Mouse (Mus musculus) brown adipose tissue, adult 24 weeks (tissue): Measurements from ENCODE around the gene B3gat3. TPM values are rescaled to one million over a fixed set of nuclear protein-coding genes. Genes with fewer than 3 reads are reported as not detected.
"Not testable (repeated sequence)": the region's sequence is repeated elsewhere in the genome, so short reads cannot be mapped to it uniquely, and the experiment has no call there.

Experiments used
- H3K27ac ChIP-seq: fragments of 200-500 bp; replicated peaks from 2 replicates; pipeline ENCODE4 v1.5.1; 2012; ENCODE audit warnings: low read depth, mild to moderate bottlenecking, low read length
- H3K4me1 ChIP-seq: fragments of 200-500 bp; 2 replicates; pipeline ENCODE4 v1.6.1; 2012; ENCODE audit warnings: low read length, mixed read lengths; ENCODE audit not compliant: control insufficient read depth, insufficient read depth, insufficient read length
- H3K4me3 ChIP-seq: fragments of 200-500 bp; 2 replicates; pipeline ENCODE4 v1.5.1; 2012; ENCODE audit warnings: low read depth, mild to moderate bottlenecking, low read length, moderate library complexity; ENCODE audit not compliant: insufficient read depth
- polyA plus RNA-seq: library from polyadenylated mRNA; stranded (reverse); fragments of >200 nt; gene quantifications from 2 replicates; pipeline ENCODE4 v1.2.4, GENCODE M21; 2012; ENCODE audit not compliant: missing spikeins, insufficient read depth, insufficient read length

B3gat3 gene
- polyA plus RNA-seq, 1 experiment: 30.2 TPM

GRCm38 (mm10) chr19:8945251-8945650 lies 25.1 kb downstream of the B3gat3 start:
- Histone ChIP-seq H3K4me3 (peak overlapping the region; percentile 56), H3K4me1 (0 out of 2 replicates have a peak, but pooled peaks cover 2% of the 10 kb centered on the region), H3K27ac (no peak overlapping the region)

- 0 out of 2 replicates have a peak, but pooled peaks cover 2% of the 10 kb centered on the region for H3K4me1 ChIP-seq
These were observed 26.8 kb downstream of the B3gat3 start for GRCm38 (mm10) chr19:8946929-8947328.

GRCm38 (mm10) chr19:8950190-8950589 lies 30.0 kb downstream of the B3gat3 start:
- no peak overlapping the region for H3K4me3 ChIP-seq
- no peak overlapping the region for H3K27ac ChIP-seq
- 0 out of 2 replicates have a peak, but pooled peaks cover 2% of the 10 kb centered on the region for H3K4me1 ChIP-seq

More at GRCm38 (mm10) chr19:8946929-8947328, 26.8 kb downstream of the B3gat3 start:
- Histone ChIP-seq H3K4me3 (no peak overlapping the region), H3K27ac (no peak overlapping the region)

GRCm38 (mm10) chr19:8952241-8952640 lies 32.1 kb downstream of the B3gat3 start:
- H3K4me3 ChIP-seq: no peak overlapping the region
- H3K27ac ChIP-seq: no peak overlapping the region
- H3K4me1 ChIP-seq: 0 out of 2 replicates have a peak, but pooled peaks cover 2% of the 10 kb centered on the region

- Histone ChIP-seq H3K4me3 (peak within 1 kb of the TSS; percentile 85), H3K4me1 (0 out of 2 replicates have a peak, but pooled peaks cover 2% of the 10 kb centered on the region), H3K27ac (peak within 1 kb of the TSS; percentile 86)
These were observed 33.2 kb downstream of the B3gat3 start, which contains the start of gene Tut1 for GRCm38 (mm10) chr19:8953135-8954039. TSS of gene Tut1 (plus strand) at chr19:8953847.

- H3K4me3 ChIP-seq: peak overlapping the region; percentile 85
- H3K4me1 ChIP-seq: 0 out of 2 replicates have a peak, but pooled peaks cover 2% of the 10 kb centered on the region
- peak overlapping the region; percentile 86 for H3K27ac ChIP-seq
These were observed 34.0 kb downstream of the B3gat3 start for GRCm38 (mm10) chr19:8954171-8954570.

GRCm38 (mm10) chr19:8962256-8962655 lies 42.1 kb downstream of the B3gat3 start:
- H3K27ac ChIP-seq: no peak overlapping the region
- no peaks in the 10 kb centered on the region for H3K4me1 ChIP-seq
- H3K4me3 ChIP-seq: no peak overlapping the region

GRCm38 (mm10) chr19:8965075-8965474 lies 44.9 kb downstream of the B3gat3 start:
- H3K4me1 ChIP-seq: no peaks in the 10 kb centered on the region
- no peak overlapping the region for H3K4me3 ChIP-seq
- H3K27ac ChIP-seq: no peak overlapping the region

- no peaks in the 10 kb centered on the region for H3K4me1 ChIP-seq
- H3K27ac ChIP-seq: peak overlapping the region; percentile 31; the same call in 1 of the 2 replicates
- H3K4me3 ChIP-seq: peak overlapping the region; percentile 21; the same call in 1 of the 2 replicates
These were observed 45.6 kb downstream of the B3gat3 start for GRCm38 (mm10) chr19:8965771-8966170.

- Histone ChIP-seq H3K27ac (peak overlapping the region; percentile 91), H3K4me3 (peak overlapping the region; percentile 64), H3K4me1 (no peaks in the 10 kb centered on the region)
These were observed 46.0 kb downstream of the B3gat3 start for GRCm38 (mm10) chr19:8966198-8966589.

- peak within 1 kb of the TSS; percentile 66 for H3K4me3 ChIP-seq
- no peaks in the 10 kb centered on the region for H3K4me1 ChIP-seq
- H3K27ac ChIP-seq: peak within 1 kb of the TSS; percentile 91
These were observed 46.6 kb downstream of the B3gat3 start, which contains the start of gene Eef1g for GRCm38 (mm10) chr19:8966590-8967372. TSS of gene Eef1g (plus strand) at chr19:8967041.

- Histone ChIP-seq H3K4me1 (no peaks in the 10 kb centered on the region), H3K27ac (peak overlapping the region; percentile 36), H3K4me3 (peak overlapping the region; percentile 66)
These were observed 47.2 kb downstream of the B3gat3 start for GRCm38 (mm10) chr19:8967373-8967743.

GRCm38 (mm10) chr19:8967893-8968292 lies 47.7 kb downstream of the B3gat3 start:
- Histone ChIP-seq H3K4me3 (peak overlapping the region; percentile 66), H3K4me1 (no peaks in the 10 kb centered on the region), H3K27ac (no peak overlapping the region)

- not testable (repeated sequence) for H3K4me3 ChIP-seq, H3K27ac ChIP-seq, H3K4me1 ChIP-seq
These were observed 52.3 kb downstream of the B3gat3 start for GRCm38 (mm10) chr19:8972491-8972890.

GRCm38 (mm10) chr19:8974638-8975037 lies 54.5 kb downstream of the B3gat3 start:
- H3K4me1 ChIP-seq: no peaks in the 10 kb centered on the region

More at GRCm38 (mm10) chr19:8974638-8975037, 54.5 kb downstream of the B3gat3 start:
- H3K27ac ChIP-seq: no peak overlapping the region
- no peak overlapping the region for H3K4me3 ChIP-seq
